Mouse (Mus musculus): ENCODE results near the gene Sept14. TPM values are rescaled to one million over a fixed set of nuclear protein-coding genes. Genes with fewer than 3 reads are reported as not detected.

Gene Sept14
- polyA plus RNA-seq, 1 experiment from 2014 or later = not detected

DNA sequence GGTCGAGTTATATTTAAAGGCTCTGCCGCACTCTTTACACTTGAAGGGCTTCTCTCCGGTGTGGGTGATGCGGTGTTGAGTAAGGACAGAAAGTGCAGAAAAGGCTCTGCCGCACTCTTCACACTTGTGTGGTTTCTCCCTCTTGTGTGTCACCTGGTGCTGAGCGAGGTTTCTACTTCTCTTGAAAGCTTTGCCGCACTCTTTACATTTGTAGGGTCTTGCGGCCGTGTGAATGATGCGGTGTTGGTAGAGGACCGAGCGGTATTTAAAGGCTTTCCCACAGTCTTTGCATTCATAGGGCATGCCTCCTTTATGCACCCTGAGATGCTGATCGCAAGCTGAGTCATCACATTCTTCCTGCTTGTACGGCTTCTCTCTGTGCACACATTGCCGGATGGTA, 50.4 kb downstream of the Sept14 start:
- H3K27ac ChIP-seq (ENCODE audit: low read depth, low read length) = no peak overlapping the region
- H3K27me3 ChIP-seq (ENCODE audit: control insufficient read depth, insufficient read depth, low read length) = no peaks in the 10 kb centered on the region
- H3K4me1 ChIP-seq (replicated peaks; ENCODE audit: control insufficient read depth, insufficient read depth, low read length) = no peaks in the 10 kb centered on the region
- ATAC-seq (ENCODE audit: low FRiP score) (no peak), DNase-seq (ENCODE audit: low spot score) (no peak)
- no peak overlapping the region for H3K4me2 ChIP-seq (replicated peaks; ENCODE audit: low read depth, low read length)
- H3K9me3 ChIP-seq (ENCODE audit: control insufficient read depth, low read length) = no peaks in the 10 kb centered on the region
- no peak overlapping the region for H3K9ac ChIP-seq (ENCODE audit: low read depth, low read length)
- H3K4me3 ChIP-seq (ENCODE audit: low read depth, low read length) = no peak overlapping the region
- 92% methylated on average over 15 of the region's 15 CpGs for WGBS
- peaks cover 2% of the 10 kb centered on the region; the same call in 1 of the 2 replicates for H3K36me3 ChIP-seq (ENCODE audit: control insufficient read depth, insufficient read depth, low read length)

GRCm38 (mm10) chr5:129657016-129657415, 51.3 kb downstream of the Sept14 start:
- peaks cover 2% of the 10 kb centered on the region; the same call in 1 of the 2 replicates for H3K36me3 ChIP-seq (ENCODE audit: control insufficient read depth, insufficient read depth, low read length)
- no peaks in the 10 kb centered on the region for H3K4me1 ChIP-seq (replicated peaks; ENCODE audit: control insufficient read depth, insufficient read depth, low read length)
- H3K4me2 ChIP-seq (replicated peaks; ENCODE audit: low read depth, low read length) = no peak overlapping the region
- DNase-seq (ENCODE audit: low spot score) (no peak), ATAC-seq (ENCODE audit: low FRiP score) (no peak)
- no peak overlapping the region for H3K27ac ChIP-seq (ENCODE audit: low read depth, low read length)
- H3K27me3 ChIP-seq (ENCODE audit: control insufficient read depth, insufficient read depth, low read length) = no peaks in the 10 kb centered on the region
- no peaks in the 10 kb centered on the region for H3K9me3 ChIP-seq (ENCODE audit: control insufficient read depth, low read length)
- 96% methylated on average over 10 of the region's 10 CpGs for WGBS
- no peak overlapping the region for H3K9ac ChIP-seq (ENCODE audit: low read depth, low read length)
- no peak overlapping the region for H3K4me3 ChIP-seq (ENCODE audit: low read depth, low read length)

DNA sequence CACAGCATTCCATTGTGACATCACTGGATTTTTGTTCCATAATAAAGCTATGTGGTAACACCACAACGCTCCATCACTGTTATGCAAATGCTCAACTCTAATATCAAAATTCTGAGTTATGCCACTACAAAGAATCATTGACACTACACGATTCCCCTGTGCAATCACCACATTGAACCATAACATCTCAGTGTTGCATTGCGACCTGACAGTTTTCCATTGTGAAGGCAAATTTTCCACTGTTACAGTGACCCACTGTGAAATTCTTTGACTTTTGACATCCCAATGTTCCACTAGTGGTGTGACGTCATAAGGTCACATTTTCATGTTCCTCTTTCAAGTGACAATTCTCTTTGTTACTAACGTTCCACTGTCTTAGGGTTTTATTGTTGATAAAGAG, 57.5 kb downstream of the Sept14 start:
- no peak for DNase-seq (ENCODE audit: low spot score)
- H3K27me3 ChIP-seq (ENCODE audit: control insufficient read depth, insufficient read depth, low read length) = no peaks in the 10 kb centered on the region
- no peak overlapping the region for H3K4me3 ChIP-seq (ENCODE audit: low read depth, low read length)
- no peaks in the 10 kb centered on the region for H3K4me1 ChIP-seq (replicated peaks; ENCODE audit: control insufficient read depth, insufficient read depth, low read length)
- H3K4me2 ChIP-seq (replicated peaks; ENCODE audit: low read depth, low read length) = no peak overlapping the region
- no peak overlapping the region for H3K27ac ChIP-seq (ENCODE audit: low read depth, low read length)
- no peak overlapping the region for H3K9ac ChIP-seq (ENCODE audit: low read depth, low read length)
- no peaks in the 10 kb centered on the region for H3K36me3 ChIP-seq (ENCODE audit: control insufficient read depth, insufficient read depth, low read length)
- ATAC-seq (ENCODE audit: low FRiP score) = no peak
- H3K9me3 ChIP-seq (ENCODE audit: control insufficient read depth, low read length) = no peaks in the 10 kb centered on the region
- 85% methylated on average over 5 of the region's 5 CpGs for WGBS

Other genes starting within 250 kb of the Sept14 start
- gene Sfswap, start 207.3 kb downstream of the Sept14 start, polyA plus RNA-seq (2014; fragmentation: Nextera tagmentation; extraction: Ambion mirVana) = 46.1 and 59.0 TPM in 2 replicates
- gene Mmp17, start 124.3 kb downstream of the Sept14 start, polyA plus RNA-seq (2014; fragmentation: Nextera tagmentation; extraction: Ambion mirVana) = 2.7 and 2.9 TPM in 2 replicates
- 7.4 and 7.5 TPM in 2 replicates for gene Zfp11, start 38.4 kb downstream of the Sept14 start, polyA plus RNA-seq (2014; fragmentation: Nextera tagmentation; extraction: Ambion mirVana)
- 167 and 186 TPM in 2 replicates for gene Mrps17, start 7.0 kb upstream of the Sept14 start, polyA plus RNA-seq (2014; fragmentation: Nextera tagmentation; extraction: Ambion mirVana)
- gene Nipsnap2, start 16.6 kb upstream of the Sept14 start, polyA plus RNA-seq (2014; fragmentation: Nextera tagmentation; extraction: Ambion mirVana) = 82.1 and 85.7 TPM in 2 replicates
- gene Psph, start 78.9 kb upstream of the Sept14 start, polyA plus RNA-seq (2014; fragmentation: Nextera tagmentation; extraction: Ambion mirVana) = 39.8 and 40.0 TPM in 2 replicates
- gene Sumf2, start 138.5 kb upstream of the Sept14 start, polyA plus RNA-seq (2014; fragmentation: Nextera tagmentation; extraction: Ambion mirVana) = 45.4 and 48.7 TPM in 2 replicates
- gene Chchd2, start 179.0 kb upstream of the Sept14 start, polyA plus RNA-seq (2014; fragmentation: Nextera tagmentation; extraction: Ambion mirVana) = 935 and 992 TPM in 2 replicates
- gene Zbed5, start 187.2 kb upstream of the Sept14 start, polyA plus RNA-seq (2014; fragmentation: Nextera tagmentation; extraction: Ambion mirVana) = 8.2 and 9.2 TPM in 2 replicates
- 0.07 and 0.14 TPM in 2 replicates for gene Phkg1, start 190.0 kb upstream of the Sept14 start, polyA plus RNA-seq (2014; fragmentation: Nextera tagmentation; extraction: Ambion mirVana)
- gene Nupr1l, start 200.0 kb upstream of the Sept14 start, polyA plus RNA-seq (2014; fragmentation: Nextera tagmentation; extraction: Ambion mirVana) = 5.1 and 5.7 TPM in 2 replicates
- gene Vkorc1l1, start 233.5 kb upstream of the Sept14 start, polyA plus RNA-seq (2014; fragmentation: Nextera tagmentation; extraction: Ambion mirVana) = 28.5 and 34.1 TPM in 2 replicates

All from hindbrain, embryonic 11.5 days (tissue).